Mouse (Mus musculus) stomach, postnatal 0 days (tissue): ENCODE measurements around the gene Cd4. TPM values are rescaled to one million over a fixed set of nuclear protein-coding genes. Genes with fewer than 3 reads are reported as not detected.

Experiments
- ATAC-seq: fragments of 200-750 bp; cut with Nextera tagmentation; 2 replicates; pipeline ENCODE4 v1.8.0; 2017; ENCODE audit not compliant: low FRiP score, low TSS enrichment
- DNase-seq: peaks from one replicate; pipeline ENCODE4 v3.0.0-alpha.2; 2016; ENCODE audit warnings: low spot score
- H3K27ac ChIP-seq: fragments of 300-500 bp; sonication (generic); replicated peaks from 2 replicates; pipeline ENCODE4 v1.5.1; 2014; ENCODE audit warnings: mild to moderate bottlenecking, control low read depth
- H3K27me3 ChIP-seq: fragments of 300-500 bp; sonication (generic); 2 replicates; pipeline ENCODE4 v1.6.1; 2014; ENCODE audit warnings: low read length; ENCODE audit not compliant: control insufficient read depth, insufficient read depth
- H3K36me3 ChIP-seq: fragments of 300-500 bp; sonication (generic); 2 replicates; pipeline ENCODE4 v1.6.1; 2014; ENCODE audit warnings: low read length, mixed read lengths; ENCODE audit not compliant: control insufficient read depth, insufficient read depth
- H3K4me1 ChIP-seq: fragments of 300-500 bp; sonication (generic); replicated peaks from 2 replicates; pipeline ENCODE4 v1.6.1; 2014; ENCODE audit warnings: antibody characterized with exemption; ENCODE audit not compliant: control insufficient read depth, insufficient read depth
- H3K4me2 ChIP-seq: fragments of 300-500 bp; sonication (generic); replicated peaks from 2 replicates; pipeline ENCODE4 v1.6.1; 2014; ENCODE audit warnings: low read depth, mild to moderate bottlenecking, control low read depth, moderate library complexity
- H3K4me3 ChIP-seq: fragments of 300-500 bp; sonication (generic); 2 replicates; pipeline ENCODE4 v1.5.1; 2014; ENCODE audit warnings: low read depth, low read length, control low read depth
- H3K9ac ChIP-seq: fragments of 300-500 bp; sonication (generic); 2 replicates; pipeline ENCODE4 v1.6.1; 2014; ENCODE audit warnings: mild to moderate bottlenecking, low read length, control low read depth, mixed read lengths
- H3K9me3 ChIP-seq: fragments of 300-500 bp; sonication (generic); 2 replicates; pipeline ENCODE4 v1.6.1; 2016; ENCODE audit warnings: low read length; ENCODE audit not compliant: control insufficient read depth
- CTCF ChIP-seq: IDR thresholded peaks from 2 replicates; pipeline ENCODE4 v1.5.1; 2016; ENCODE audit warnings: antibody characterized with exemption, low read depth, mild to moderate bottlenecking, moderate library complexity
- EP300 ChIP-seq: optimal IDR thresholded peaks from 2 replicates; pipeline ENCODE3; 2016; ENCODE audit warnings: antibody characterized with exemption
- WGBS: fragments of 180-500 bp; shearing (Covaris S2); extraction: QIAGEN DNeasy Blood & Tissue Kit; methylation state at CpG from one replicate; pipeline ENCODE4 v1.1.7; 2014; 5-methylcytosine and 5-hydroxymethylcytosine counted together
- polyA plus RNA-seq: library from polyadenylated mRNA; unstranded; fragments of >200 nt; fragmentation: Nextera tagmentation; extraction: Ambion mirVana; gene quantifications from 2 replicates; pipeline ENCODE4 v1.2.1, GENCODE M21; 2015

Gene Cd4
- polyA plus RNA-seq, 1 experiment from 2014 or later, result 0.45 TPM

DNA sequence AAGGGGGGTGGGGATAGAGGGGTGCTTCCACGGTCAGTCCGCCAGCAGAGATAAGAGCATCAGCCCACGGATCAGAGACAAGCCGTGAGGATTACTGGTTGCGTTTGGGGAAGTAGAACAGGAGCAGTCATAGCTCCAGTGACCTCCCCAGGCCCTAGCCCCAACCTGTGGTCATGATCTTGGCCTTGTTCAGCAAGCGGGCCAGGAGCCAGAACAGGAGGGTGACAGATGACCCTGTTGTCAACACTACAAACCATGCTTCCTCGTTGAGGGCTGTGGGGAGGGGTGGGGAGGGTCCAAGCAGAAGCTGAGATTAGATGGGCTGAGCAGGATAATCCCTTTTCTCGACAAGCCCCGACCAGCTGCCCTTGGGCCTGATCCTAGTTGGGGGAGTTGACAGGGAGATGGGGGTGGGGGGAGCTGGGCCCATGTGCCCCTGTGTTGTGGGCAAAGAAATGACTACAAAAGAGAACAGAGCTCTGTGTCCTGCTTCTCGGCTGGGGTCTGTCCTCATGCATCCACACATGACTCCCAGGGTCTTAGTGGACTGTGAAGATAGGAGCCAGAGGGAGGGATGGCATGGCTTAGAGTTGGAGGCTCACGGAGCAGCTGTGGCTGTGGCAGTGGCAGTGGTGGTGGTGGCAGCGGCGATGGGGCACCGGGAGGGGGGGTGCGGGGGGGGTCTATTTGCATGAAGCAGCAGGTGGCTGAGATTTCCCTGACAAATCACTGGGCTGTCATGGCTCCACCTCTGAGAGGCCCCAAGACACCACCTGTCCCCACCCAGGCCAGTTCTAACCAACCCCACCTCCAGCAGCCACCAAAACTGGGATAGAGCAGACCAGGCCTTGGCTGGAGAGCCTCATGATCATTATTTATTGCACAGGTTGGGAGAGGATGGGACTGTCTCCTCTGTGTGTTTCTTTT, 47.5 kb downstream of the Cd4 start, which contains the start of gene Gnb3:
TSS of gene Gnb3 (minus strand) at position 35 of the 927 bp plus-strand sequence.
- Histone ChIP-seq H3K27me3 (no peaks in the 10 kb centered on the region), H3K9me3 (no peaks in the 10 kb centered on the region), H3K27ac (no peak within 1 kb of the TSS), H3K4me1 (0 out of 2 replicates have a peak, but pooled peaks cover 4% of the 10 kb centered on the region), H3K36me3 (peaks cover 2% of the 10 kb centered on the region; the same call in 1 of the 2 replicates), H3K4me3 (no peak within 1 kb of the TSS), H3K9ac (peak within 1 kb of the TSS; percentile 18; the same call in 1 of the 2 replicates), H3K4me2 (no peak within 1 kb of the TSS)
- no peak for DNase-seq
- 30% methylated on average over 15 of the region's 15 CpGs for whole genome bisulfite sequencing
- TF ChIP-seq EP300 (no peak), CTCF (no peak)
- ATAC-seq, result no peak

DNA sequence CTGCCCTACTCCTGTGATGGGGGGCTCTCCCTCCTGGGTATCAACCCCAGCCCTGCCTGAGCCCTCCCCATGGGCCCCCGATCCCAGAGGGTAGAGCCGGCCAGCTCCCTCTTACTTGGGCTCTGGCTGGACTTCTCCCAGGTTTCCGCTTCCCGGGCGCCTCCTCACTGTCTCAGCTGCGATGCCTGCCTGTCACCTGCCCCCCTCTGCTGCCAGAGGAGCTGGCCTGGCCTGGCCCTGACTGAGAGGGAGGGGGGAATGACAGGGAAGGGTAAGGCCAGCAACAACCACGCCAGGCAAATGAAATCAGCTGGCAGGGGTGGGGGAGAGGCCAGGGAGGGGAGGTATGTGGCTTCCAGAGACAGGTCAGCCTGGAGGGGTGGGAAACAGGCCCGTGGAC, 48.2 kb downstream of the Cd4 start:
- Histone ChIP-seq H3K27ac (no peak overlapping the region), H3K9me3 (no peaks in the 10 kb centered on the region), H3K9ac (peak overlapping the region; percentile 18; the same call in 1 of the 2 replicates), H3K36me3 (peaks cover 2% of the 10 kb centered on the region; the same call in 1 of the 2 replicates), H3K4me3 (no peak overlapping the region), H3K27me3 (no peaks in the 10 kb centered on the region), H3K4me2 (no peak overlapping the region), H3K4me1 (0 out of 2 replicates have a peak, but pooled peaks cover 4% of the 10 kb centered on the region)
- ATAC-seq (0 out of 2 replicates have a peak, but pooled peaks have one; percentile 5), DNase-seq (no peak)
- no peak for TF ChIP-seq EP300
- TF ChIP-seq CTCF, result no peak
- WGBS, result 14% methylated on average over 7 of the region's 8 CpGs

DNA sequence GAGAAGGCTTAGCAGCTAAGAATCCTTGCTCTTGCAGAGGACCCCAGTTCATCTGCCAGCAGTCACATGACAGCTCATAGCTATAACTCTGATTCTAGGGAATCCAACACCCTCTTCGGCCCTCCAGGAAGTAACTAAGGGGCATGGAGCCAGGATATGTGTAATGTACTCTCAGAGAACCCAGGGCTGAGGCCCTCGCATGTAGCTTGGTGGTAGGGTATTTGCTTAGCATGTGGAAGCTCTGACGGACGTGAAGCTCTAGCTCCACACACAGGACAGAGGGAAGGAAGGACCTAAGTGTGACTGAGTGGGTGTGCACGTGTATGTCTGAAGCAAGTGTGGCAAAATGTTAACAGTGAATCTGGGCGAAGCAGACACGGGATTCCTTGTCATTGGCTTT, 51.6 kb downstream of the Cd4 start:
- Histone ChIP-seq H3K27ac (peak overlapping the region; percentile 4; the same call in 1 of the 2 replicates), H3K9me3 (no peaks in the 10 kb centered on the region), H3K9ac (no peak overlapping the region), H3K4me2 (no peak overlapping the region), H3K4me1 (0 out of 2 replicates have a peak, but pooled peaks cover 4% of the 10 kb centered on the region), H3K27me3 (no peaks in the 10 kb centered on the region), H3K36me3 (no peaks in the 10 kb centered on the region), H3K4me3 (no peak overlapping the region)
- no peak for DNase-seq
- WGBS, result 56% methylated on average over 7 of the region's 7 CpGs
- TF ChIP-seq CTCF (peak; percentile 52), EP300 (no peak)
- ATAC-seq, result peak; percentile 57

DNA sequence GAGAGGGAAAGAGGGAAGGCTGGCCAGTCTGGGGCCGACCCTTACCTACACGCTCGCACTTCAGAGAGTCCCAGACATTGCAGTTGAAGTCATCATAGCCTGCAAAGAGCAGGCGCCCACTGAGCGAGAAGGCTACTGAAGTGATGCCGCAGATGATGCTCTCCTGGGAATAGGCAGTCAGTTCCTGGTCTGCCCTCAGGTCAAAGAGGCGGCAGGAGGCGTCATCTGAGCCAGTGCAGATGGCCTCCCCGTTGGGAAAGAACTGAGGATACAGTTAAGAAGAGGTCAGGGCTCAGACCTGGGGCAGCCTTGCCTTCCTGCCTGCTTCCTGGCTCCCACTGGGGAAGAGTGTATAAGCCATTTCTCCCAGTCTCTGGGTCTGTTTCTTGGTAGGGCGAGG, 52.5 kb downstream of the Cd4 start:
- DNase-seq (no peak), ATAC-seq (no peak)
- Histone ChIP-seq H3K27me3 (no peaks in the 10 kb centered on the region), H3K4me2 (no peak overlapping the region), H3K9ac (0 out of 2 replicates have a peak overlapping the region, but pooled peaks have one; percentile 23), H3K4me3 (no peak overlapping the region), H3K9me3 (no peaks in the 10 kb centered on the region), H3K27ac (peak overlapping the region; percentile 40; the same call in 1 of the 2 replicates), H3K4me1 (0 out of 2 replicates have a peak, but pooled peaks cover 6% of the 10 kb centered on the region), H3K36me3 (no peaks in the 10 kb centered on the region)
- TF ChIP-seq EP300 (no peak), CTCF (no peak)
- WGBS, result 72% methylated on average over 10 of the region's 10 CpGs

DNA sequence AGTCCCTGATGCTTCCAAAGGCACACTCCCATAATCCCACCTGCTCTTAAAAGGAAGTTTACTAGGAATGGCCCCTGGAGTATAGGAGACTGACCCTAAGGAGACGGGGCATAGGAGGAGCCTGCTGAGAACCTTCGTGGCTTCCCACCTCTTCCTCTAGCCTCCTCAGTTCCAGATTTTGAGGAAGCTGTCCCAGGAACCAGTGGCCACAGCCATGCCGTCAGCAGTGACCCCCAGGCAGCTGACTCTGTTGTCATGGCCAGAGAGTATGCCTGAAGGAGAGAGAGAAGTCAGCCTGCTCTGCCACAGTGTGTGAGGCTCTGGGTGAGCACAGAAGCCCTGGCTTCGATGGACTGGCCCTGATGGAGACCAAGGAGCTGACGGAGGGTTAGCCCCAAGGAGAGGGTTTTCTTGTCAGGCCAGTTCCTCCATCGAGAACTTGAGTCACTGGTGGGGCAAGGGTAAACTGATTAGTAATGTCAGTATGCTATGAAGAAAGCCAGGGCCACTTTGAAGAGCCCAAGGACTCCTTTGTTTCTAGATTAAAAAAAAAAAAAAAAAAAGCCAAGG, 53.4 kb downstream of the Cd4 start:
- WGBS, result 64% methylated on average over 6 of the region's 6 CpGs
- Histone ChIP-seq H3K9me3 (no peaks in the 10 kb centered on the region), H3K4me2 (no peak overlapping the region), H3K27me3 (no peaks in the 10 kb centered on the region), H3K9ac (no peak overlapping the region; the same call in 1 of the 2 replicates), H3K27ac (peak overlapping the region; percentile 73), H3K4me1 (0 out of 2 replicates have a peak, but pooled peaks cover 2% of the 10 kb centered on the region), H3K36me3 (no peaks in the 10 kb centered on the region), H3K4me3 (no peak overlapping the region)
- peak; percentile 50 for DNase-seq
- no peak for ATAC-seq
- no peak for TF ChIP-seq EP300
- TF ChIP-seq CTCF, result no peak
